Mouse (Mus musculus) heart, postnatal 0 days (tissue): ENCODE results near the gene Foxl1. TPM values are rescaled to one million over a fixed set of nuclear protein-coding genes. Genes with fewer than 3 reads are reported as not detected.
A peak's percentile ranks its signal among the peaks of the same experiment; 100 is the strongest.

Experiments used
- ATAC-seq: fragments of 200-750 bp; cut with Nextera tagmentation; 2 replicates; pipeline ENCODE4 v1.8.0; 2017; ENCODE audit warnings: low read depth, moderate number of reproducible peaks, moderate library complexity; ENCODE audit not compliant: insufficient read depth
- DNase-seq: peaks from one replicate; pipeline ENCODE4 v3.0.0-alpha.2; 2016; ENCODE audit warnings: low spot score
- H3K27ac ChIP-seq: fragments of 300-500 bp; sonication (generic); 2 replicates; pipeline ENCODE4 v1.5.1; 2014; ENCODE audit warnings: low read depth, mild to moderate bottlenecking
- H3K27me3 ChIP-seq: fragments of 300-500 bp; sonication (generic); 2 replicates; pipeline ENCODE4 v1.6.1; 2014; ENCODE audit warnings: low read length, mixed read lengths; ENCODE audit not compliant: control insufficient read depth, insufficient read depth
- H3K36me3 ChIP-seq: fragments of 300-500 bp; sonication (generic); replicated peaks from 2 replicates; pipeline ENCODE4 v1.6.1; 2014; ENCODE audit warnings: low read length, mixed read lengths; ENCODE audit not compliant: control insufficient read depth, insufficient read depth
- H3K4me1 ChIP-seq: fragments of 300-500 bp; sonication (generic); 2 replicates; pipeline ENCODE4 v1.6.1; 2014; ENCODE audit warnings: antibody characterized with exemption; ENCODE audit not compliant: control insufficient read depth, insufficient read depth
- H3K4me2 ChIP-seq: fragments of 300-500 bp; sonication (generic); 2 replicates; pipeline ENCODE4 v1.6.1; 2014; ENCODE audit warnings: low read depth, mild to moderate bottlenecking, low read length, moderate library complexity
- H3K4me3 ChIP-seq: fragments of 300-500 bp; sonication (generic); 2 replicates; pipeline ENCODE4 v1.5.1; 2014; ENCODE audit warnings: low read depth, low read length
- H3K9ac ChIP-seq: fragments of 300-500 bp; sonication (generic); replicated peaks from 2 replicates; pipeline ENCODE4 v1.6.1; 2014; ENCODE audit warnings: low read depth, low read length, mixed read lengths
- H3K9me3 ChIP-seq: fragments of 300-500 bp; sonication (generic); replicated peaks from 2 replicates; pipeline ENCODE4 v1.6.1; 2016; ENCODE audit warnings: low read length; ENCODE audit not compliant: control insufficient read depth
- CTCF ChIP-seq: IDR thresholded peaks from 2 replicates; pipeline ENCODE4 v1.5.1; 2016; ENCODE audit warnings: antibody characterized with exemption, control low read depth, low read depth
- EP300 ChIP-seq: IDR thresholded peaks from 2 replicates; pipeline ENCODE4 v1.6.1; 2016; ENCODE audit warnings: antibody characterized with exemption, low read depth
- WGBS: fragments of 180-500 bp; shearing (Covaris S2); extraction: QIAGEN DNeasy Blood & Tissue Kit; methylation state at CpG from one replicate; pipeline ENCODE4 v1.1.7; 2014; 5-methylcytosine and 5-hydroxymethylcytosine counted together
- polyA plus RNA-seq: library from polyadenylated mRNA; unstranded; fragments of >200 nt; fragmentation: Nextera tagmentation; extraction: Ambion mirVana; gene quantifications from 2 replicates; pipeline ENCODE4 v1.2.1, GENCODE M21; 2015
- total RNA-seq: library from RNA; depleted of rRNA; stranded (reverse); fragments of >200 nt; gene quantifications from 2 replicates; pipeline ENCODE4 v1.2.3, GENCODE M21; 2014; ENCODE audit warnings: low replicate concordance

Gene Foxl1
- total and polyA plus RNA-seq, 2 experiments from 2014 or later, result 0.16 to 1.9 TPM

- Histone ChIP-seq H3K27me3 (peaks cover 97% of the 10 kb centered on the region), H3K4me2 (no peak overlapping the region), H3K27ac (no peak overlapping the region), H3K9me3 (no peaks in the 10 kb centered on the region), H3K4me3 (no peak overlapping the region), H3K9ac (no peak overlapping the region), H3K4me1 (no peaks in the 10 kb centered on the region), H3K36me3 (no peaks in the 10 kb centered on the region)
- DNase-seq (no peak), ATAC-seq (no peak)
- 8% methylated on average over 32 of the region's 32 CpGs for WGBS
- no peak for TF ChIP-seq EP300
- no peak for TF ChIP-seq CTCF
These were observed 37.9 kb upstream of the Foxl1 start for GRCm38 (mm10) chr8:121089631-121090380.

- TF ChIP-seq CTCF (peak; percentile 48), EP300 (no peak)
- H3K27me3 ChIP-seq, result peaks cover 88% of the 10 kb centered on the region
- H3K9me3 ChIP-seq, result no peaks in the 10 kb centered on the region
- no peak overlapping the region for H3K9ac ChIP-seq
- no peak for ATAC-seq
- H3K4me1 ChIP-seq, result no peaks in the 10 kb centered on the region
- no peaks in the 10 kb centered on the region for H3K36me3 ChIP-seq
- 0% methylated on average over 1 of the region's 1 CpGs for WGBS
- no peak overlapping the region for H3K4me3 ChIP-seq
- H3K27ac ChIP-seq, result no peak overlapping the region
- DNase-seq, result no peak
- no peak overlapping the region for H3K4me2 ChIP-seq
These were observed 37.0 kb upstream of the Foxl1 start for GRCm38 (mm10) chr8:121090716-121091115.

GRCm38 (mm10) chr8:121092141-121092540 is 35.6 kb upstream of the Foxl1 start:
- H3K9ac ChIP-seq, result no peak overlapping the region
- H3K36me3 ChIP-seq, result peaks cover 2% of the 10 kb centered on the region; the same call in 1 of the 2 replicates
- H3K9me3 ChIP-seq, result no peaks in the 10 kb centered on the region
- WGBS, result 20% methylated on average over 6 of the region's 6 CpGs
- peaks cover 74% of the 10 kb centered on the region for H3K27me3 ChIP-seq
- no peak overlapping the region for H3K4me3 ChIP-seq
- ATAC-seq, result no peak
- TF ChIP-seq EP300 (no peak), CTCF (no peak)
- H3K4me1 ChIP-seq, result no peaks in the 10 kb centered on the region
- DNase-seq, result no peak
- peak overlapping the region; percentile 33; the same call in 1 of the 2 replicates for H3K4me2 ChIP-seq
- H3K27ac ChIP-seq, result no peak overlapping the region

GRCm38 (mm10) chr8:121092627-121093026 is 35.1 kb upstream of the Foxl1 start:
- H3K9me3 ChIP-seq, result no peaks in the 10 kb centered on the region
- peaks cover 7% of the 10 kb centered on the region for H3K36me3 ChIP-seq
- H3K4me3 ChIP-seq, result no peak overlapping the region
- peak overlapping the region; percentile 33; the same call in 1 of the 2 replicates for H3K4me2 ChIP-seq
- ATAC-seq, result peak; percentile 74
- H3K27me3 ChIP-seq, result peaks cover 69% of the 10 kb centered on the region
- DNase-seq, result peak; percentile 80
- H3K27ac ChIP-seq, result no peak overlapping the region
- 4% methylated on average over 16 of the region's 16 CpGs for WGBS
- TF ChIP-seq CTCF (peak; percentile 92), EP300 (no peak)
- H3K9ac ChIP-seq, result no peak overlapping the region
- no peaks in the 10 kb centered on the region for H3K4me1 ChIP-seq

GRCm38 (mm10) chr8:121093496-121093895 is 34.2 kb upstream of the Foxl1 start:
- no peak for ATAC-seq
- H3K4me2 ChIP-seq, result no peak overlapping the region
- TF ChIP-seq CTCF, result no peak
- no peak for TF ChIP-seq EP300

More at GRCm38 (mm10) chr8:121093496-121093895, 34.2 kb upstream of the Foxl1 start:
- H3K4me3 ChIP-seq, result no peak overlapping the region
- H3K9ac ChIP-seq, result no peak overlapping the region
- DNase-seq, result no peak
- H3K36me3 ChIP-seq, result peaks cover 16% of the 10 kb centered on the region
- no peak overlapping the region for H3K27ac ChIP-seq
- WGBS, result 61% methylated on average over 6 of the region's 6 CpGs
- H3K27me3 ChIP-seq, result peaks cover 60% of the 10 kb centered on the region
- no peaks in the 10 kb centered on the region for H3K9me3 ChIP-seq
- H3K4me1 ChIP-seq, result no peaks in the 10 kb centered on the region
